Mouse (Mus musculus) liver, adult 2 months (tissue): ENCODE results near the gene Ctsll3. TPM values are rescaled to one million over a fixed set of nuclear protein-coding genes. Genes with fewer than 3 reads are reported as not detected.

Source experiments
- DNase-seq: peaks from one replicate; pipeline ENCODE4 v3.0.0-alpha.2; 2011; ENCODE audit warnings: low read depth, low spot score; ENCODE audit errors: extremely low read depth
- H3K27ac ChIP-seq: fragments of 200-500 bp; replicated peaks from 2 replicates; pipeline ENCODE4 v1.5.1; 2012; ENCODE audit warnings: low read depth, mild to moderate bottlenecking, control low read depth, inconsistent platforms, low read length; ENCODE audit not compliant: insufficient read depth
- H3K27me3 ChIP-seq: fragments of 200-500 bp; 2 replicates; pipeline ENCODE4 v1.6.1; 2012; ENCODE audit warnings: mild to moderate bottlenecking, moderate library complexity, low read length, inconsistent platforms; ENCODE audit not compliant: control insufficient read depth, insufficient read depth
- H3K36me3 ChIP-seq: fragments of 200-500 bp; 2 replicates; pipeline ENCODE4 v1.6.1; 2012; ENCODE audit warnings: low read length, inconsistent platforms; ENCODE audit not compliant: control insufficient read depth, insufficient read depth
- H3K4me1 ChIP-seq: fragments of 200-500 bp; 2 replicates; pipeline ENCODE4 v1.6.1; 2011; ENCODE audit warnings: low read length; ENCODE audit not compliant: control insufficient read depth, insufficient read depth
- H3K4me3 ChIP-seq: fragments of 200-500 bp; 2 replicates; pipeline ENCODE4 v1.5.1; 2011; ENCODE audit warnings: low read depth, mild to moderate bottlenecking, control low read depth, low read length, moderate library complexity; ENCODE audit not compliant: insufficient read depth
- H3K79me2 ChIP-seq: fragments of 200-500 bp; 2 replicates; pipeline ENCODE4 v1.6.1; 2012; ENCODE audit warnings: inconsistent platforms, mild to moderate bottlenecking, low read length, moderate library complexity; ENCODE audit not compliant: control insufficient read depth, insufficient read depth
- H3K9ac ChIP-seq: fragments of 200-500 bp; 2 replicates; pipeline ENCODE4 v1.6.1; 2012; ENCODE audit warnings: low read depth, mild to moderate bottlenecking, control low read depth, inconsistent platforms, low read length
- CTCF ChIP-seq: fragments of 200-500 bp; IDR thresholded peaks from 2 replicates; pipeline ENCODE4 v1.5.1; 2011; ENCODE audit warnings: low read depth, low read length, control low read depth
- POLR2A ChIP-seq: fragments of 200-500 bp; IDR thresholded peaks from 2 replicates; pipeline ENCODE4 v1.6.1; 2011; ENCODE audit warnings: low read length, control low read depth; ENCODE audit not compliant: insufficient read depth; ENCODE audit errors: extremely low read depth
- WGBS: fragments of 180-500 bp; shearing (Covaris S2); methylation state at CpG from one replicate; pipeline ENCODE4 v1.1.7; 2018; 5-methylcytosine and 5-hydroxymethylcytosine counted together
- polyA plus RNA-seq: library from polyadenylated mRNA; depleted of rRNA; stranded (reverse); fragments of >200 nt; gene quantifications from 2 replicates; pipeline ENCODE4 v1.2.3, GENCODE M21; 2012
- total RNA-seq: library from RNA; depleted of rRNA; stranded (reverse); fragments of >200 nt; gene quantifications from 2 replicates; pipeline ENCODE4 v1.2.3, GENCODE M21; 2014

Gene Ctsll3
- total and polyA plus RNA-seq, 2 experiments: not detected

- Histone ChIP-seq H3K4me1 (no peaks in the 10 kb centered on the region), H3K27ac (no peak within 1 kb of the TSS), H3K27me3 (no peaks in the 10 kb centered on the region; the same call in 1 of the 2 replicates), H3K36me3 (no peaks in the 10 kb centered on the region), H3K9ac (no peak within 1 kb of the TSS), H3K4me3 (no peak within 1 kb of the TSS), H3K79me2 (no peaks in the 10 kb centered on the region)
- TF ChIP-seq POLR2A: no peak
- TF ChIP-seq CTCF: no peak
- DNase-seq: no peak
Observed at GRCm38 (mm10) chr13:60786264-60786663, 16.4 kb downstream of the Ctsll3 start, which contains the start of gene BC051665. Gene BC051665, minus strand, starts transcription at chr13:60786364.

GRCm38 (mm10) chr13:60783301-60783700, 19.3 kb downstream of the Ctsll3 start:
- Histone ChIP-seq H3K9ac (no peak overlapping the region), H3K27me3 (no peaks in the 10 kb centered on the region), H3K4me3 (no peak overlapping the region), H3K27ac (no peak overlapping the region), H3K4me1 (no peaks in the 10 kb centered on the region), H3K36me3 (no peaks in the 10 kb centered on the region), H3K79me2 (no peaks in the 10 kb centered on the region)
- no peak for TF ChIP-seq POLR2A
- no peak for DNase-seq
- WGBS: 86% methylated on average over 7 of the region's 7 CpGs

- H3K79me2 ChIP-seq: no peaks in the 10 kb centered on the region
- H3K4me1 ChIP-seq: no peaks in the 10 kb centered on the region
- no peaks in the 10 kb centered on the region for H3K27me3 ChIP-seq
- no peak overlapping the region for H3K9ac ChIP-seq
- no peak for DNase-seq
- 73% methylated on average over 3 of the region's 3 CpGs for WGBS
- no peak overlapping the region for H3K4me3 ChIP-seq
- no peaks in the 10 kb centered on the region for H3K36me3 ChIP-seq
- H3K27ac ChIP-seq: no peak overlapping the region
- TF ChIP-seq CTCF (no peak), POLR2A (no peak)
Observed at GRCm38 (mm10) chr13:60780534-60780933, 22.1 kb downstream of the Ctsll3 start.

GRCm38 (mm10) chr13:60761161-60761560, 41.5 kb downstream of the Ctsll3 start:
- H3K4me3 ChIP-seq: no peak overlapping the region
- no peak for TF ChIP-seq POLR2A
- TF ChIP-seq CTCF: no peak
- no peak overlapping the region for H3K9ac ChIP-seq
- no peaks in the 10 kb centered on the region for H3K79me2 ChIP-seq
- H3K27ac ChIP-seq: no peak overlapping the region
- no peak for DNase-seq
- peaks cover 44% of the 10 kb centered on the region for H3K36me3 ChIP-seq
- no peaks in the 10 kb centered on the region for H3K27me3 ChIP-seq
- 96% methylated on average over 17 of the region's 17 CpGs for WGBS
- no peaks in the 10 kb centered on the region for H3K4me1 ChIP-seq

GRCm38 (mm10) chr13:60760392-60760791, 42.3 kb downstream of the Ctsll3 start:
- TF ChIP-seq CTCF (no peak), POLR2A (no peak)
- Histone ChIP-seq H3K27me3 (no peaks in the 10 kb centered on the region), H3K4me1 (no peaks in the 10 kb centered on the region), H3K27ac (no peak overlapping the region), H3K79me2 (no peaks in the 10 kb centered on the region), H3K36me3 (peaks cover 48% of the 10 kb centered on the region), H3K4me3 (no peak overlapping the region), H3K9ac (no peak overlapping the region)
- no peak for DNase-seq
- 95% methylated on average over 12 of the region's 12 CpGs for WGBS

GRCm38 (mm10) chr13:60759136-60759535, 43.5 kb downstream of the Ctsll3 start:
- H3K27me3 ChIP-seq: no peaks in the 10 kb centered on the region
- no peaks in the 10 kb centered on the region for H3K79me2 ChIP-seq
- TF ChIP-seq POLR2A (no peak), CTCF (peak; percentile 78)
- H3K9ac ChIP-seq: no peak overlapping the region
- H3K27ac ChIP-seq: no peak overlapping the region
- 56% methylated on average over 6 of the region's 6 CpGs for WGBS
- no peaks in the 10 kb centered on the region for H3K4me1 ChIP-seq
- peaks cover 55% of the 10 kb centered on the region for H3K36me3 ChIP-seq
- no peak for DNase-seq
- H3K4me3 ChIP-seq: no peak overlapping the region
